Mouse (Mus musculus): Measurements from ENCODE around the gene Ccdc124.
"Not testable (repeated sequence)": the region's sequence is repeated elsewhere in the genome, so short reads cannot be mapped to it uniquely, and the experiment has no call there.

Ccdc124 gene

DNA sequence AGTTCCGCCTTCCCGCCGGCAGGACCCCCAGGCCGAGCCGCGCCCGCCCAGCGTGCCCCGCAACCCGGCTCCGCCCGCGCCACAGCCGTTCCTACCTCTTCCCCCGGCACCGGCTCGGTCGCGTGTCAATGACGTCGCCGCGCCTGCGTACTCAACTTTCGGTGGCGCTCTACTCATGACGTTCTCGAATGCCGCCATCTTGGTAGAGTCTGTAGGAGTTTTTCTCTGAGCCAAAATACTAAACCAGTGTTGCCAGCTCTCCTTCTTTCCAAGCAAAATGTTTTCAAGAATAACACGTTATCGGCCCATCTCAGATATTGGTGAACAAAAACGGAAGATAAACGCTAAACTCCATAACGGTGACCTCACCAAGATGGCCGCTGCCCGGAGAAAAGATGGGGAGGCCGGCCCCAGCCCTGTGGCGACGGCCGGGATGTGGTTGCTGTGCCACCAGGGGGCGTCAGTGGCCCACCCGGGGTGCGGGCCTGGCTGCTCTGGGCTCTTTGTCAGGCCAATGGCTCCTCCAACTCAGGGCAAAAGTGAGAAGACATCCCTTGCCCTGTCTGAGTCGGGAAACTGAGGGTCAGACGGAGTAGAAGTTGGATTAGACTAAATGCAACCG is at the start of gene Ccdc124:
TSS of gene Ccdc124 (minus strand) at position 572 of the 622 bp plus-strand sequence.
- peak; percentile 95 for DNase-seq

DNA sequence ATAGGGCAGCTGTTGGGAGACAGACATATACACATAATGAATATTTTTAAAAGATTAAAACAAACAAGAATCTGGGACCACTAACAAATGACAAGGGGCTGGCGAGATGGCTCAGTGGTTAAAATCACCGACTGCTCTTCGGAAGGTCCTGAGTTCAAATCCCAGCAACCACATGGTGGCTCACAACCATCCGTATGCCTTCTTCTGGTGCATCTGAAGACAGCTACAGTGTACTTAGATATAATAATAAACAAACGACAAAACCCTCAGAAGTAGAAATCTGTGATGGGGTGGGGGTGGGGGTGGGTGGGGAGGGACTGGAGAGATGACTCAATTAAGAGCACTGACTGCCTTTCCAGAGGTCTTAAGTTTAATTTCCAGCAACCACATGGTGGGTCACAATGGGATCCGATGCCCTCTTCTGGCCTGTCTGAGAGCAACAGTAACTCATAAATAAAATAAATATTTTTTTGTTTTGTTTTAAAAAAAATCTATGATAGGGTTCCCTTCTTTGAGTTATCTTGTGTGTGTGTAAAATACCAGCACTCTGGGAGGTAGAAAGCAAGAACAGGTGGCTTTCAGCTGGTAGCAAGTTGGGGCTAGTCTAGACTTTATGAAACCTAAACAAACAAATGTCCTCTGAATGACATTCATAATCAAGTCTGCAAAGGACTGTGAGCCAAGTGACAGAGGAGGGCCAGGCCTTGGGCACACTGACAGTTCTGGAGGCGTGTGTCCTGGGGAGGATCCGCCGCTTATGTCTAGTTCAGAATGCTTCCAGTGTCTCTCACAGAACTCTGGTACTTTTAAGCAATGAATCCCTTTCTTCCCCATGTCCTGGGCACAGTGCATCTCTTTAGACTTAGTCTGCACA is 46.6 kb upstream of the Ccdc124 start:
- no peak for DNase-seq

DNA sequence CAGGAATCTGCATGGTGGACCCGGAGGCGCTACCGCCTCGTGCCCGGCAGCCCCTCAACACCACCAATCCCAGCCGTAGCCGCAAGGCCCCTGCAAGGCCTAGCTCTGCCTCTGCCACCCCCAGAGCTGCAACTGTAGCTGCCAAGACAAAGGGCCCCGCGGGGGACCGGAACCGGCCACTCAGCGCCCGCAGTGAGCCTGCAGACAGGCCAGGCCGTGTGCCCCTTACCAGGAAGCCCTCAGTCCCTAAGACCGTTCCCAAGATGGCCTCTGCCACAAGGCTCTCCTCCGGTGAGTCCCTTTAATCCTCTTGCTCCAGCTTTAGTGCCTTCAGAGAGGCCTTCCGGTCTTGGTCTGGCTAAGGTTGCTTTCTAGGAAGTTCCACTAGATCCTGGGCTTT is 41.0 kb upstream of the Ccdc124 start:
- no peak for DNase-seq

DNA sequence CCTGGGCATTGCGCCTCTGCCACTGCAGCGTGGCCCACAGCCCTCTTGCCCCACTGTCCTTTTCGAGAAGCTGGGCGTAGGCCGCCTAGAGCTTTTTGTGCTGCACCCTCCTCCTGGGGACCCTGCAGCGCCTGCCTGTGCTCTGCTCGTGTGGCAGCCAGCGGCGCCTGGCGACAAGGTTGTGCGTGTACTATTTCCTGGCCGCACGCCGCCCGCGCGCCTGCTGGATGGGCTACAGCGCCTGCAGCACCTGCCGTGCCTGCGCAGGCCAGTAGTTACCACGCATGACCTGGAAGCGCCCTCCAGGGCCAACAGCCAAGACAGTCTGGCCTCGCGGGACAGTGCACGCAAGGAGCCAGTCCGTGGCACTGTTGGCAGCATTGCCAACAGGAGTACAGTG is 39.8 kb upstream of the Ccdc124 start:
- DNase-seq: no peak

DNA sequence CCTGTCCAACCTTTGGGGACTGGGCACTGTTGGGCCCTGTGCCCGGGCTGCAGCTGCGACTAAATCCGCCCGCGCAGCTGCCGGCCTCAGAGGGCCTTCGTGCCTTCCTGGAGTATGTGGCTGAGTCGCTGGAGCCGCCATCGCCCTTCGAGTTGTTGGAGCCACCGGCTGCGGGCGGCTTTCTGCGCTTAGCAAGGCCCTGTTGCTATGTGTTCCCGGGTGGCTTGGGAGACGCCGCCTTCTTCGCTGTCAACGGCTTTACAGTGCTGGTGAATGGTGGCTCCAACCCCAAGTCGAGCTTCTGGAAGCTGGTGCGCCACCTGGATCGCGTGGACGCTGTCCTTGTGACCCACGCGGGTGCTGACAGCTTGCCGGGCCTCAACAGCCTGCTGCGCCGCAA is 39.2 kb upstream of the Ccdc124 start:
- DNase-seq: no peak

DNA sequence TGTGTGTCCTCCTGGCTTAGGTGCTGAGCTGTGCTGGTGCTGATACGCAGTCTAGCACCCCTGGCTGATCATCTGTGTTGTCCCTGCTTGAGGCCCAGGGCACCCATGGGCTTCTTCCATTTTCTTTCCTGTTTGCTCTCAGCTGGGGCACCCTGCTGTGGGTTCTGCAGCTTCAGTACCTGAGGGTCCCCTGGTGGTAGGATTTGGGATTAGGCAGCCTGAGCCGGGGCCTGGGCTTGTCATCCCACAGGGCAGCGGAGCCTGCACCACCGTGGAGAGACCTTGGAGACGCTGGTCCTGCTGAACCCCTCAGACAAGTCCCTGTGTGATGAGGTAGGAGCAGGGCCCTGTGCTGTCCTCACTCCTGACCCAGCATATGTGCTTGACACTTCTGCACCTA is 37.9 kb upstream of the Ccdc124 start:
- no peak for DNase-seq

DNA sequence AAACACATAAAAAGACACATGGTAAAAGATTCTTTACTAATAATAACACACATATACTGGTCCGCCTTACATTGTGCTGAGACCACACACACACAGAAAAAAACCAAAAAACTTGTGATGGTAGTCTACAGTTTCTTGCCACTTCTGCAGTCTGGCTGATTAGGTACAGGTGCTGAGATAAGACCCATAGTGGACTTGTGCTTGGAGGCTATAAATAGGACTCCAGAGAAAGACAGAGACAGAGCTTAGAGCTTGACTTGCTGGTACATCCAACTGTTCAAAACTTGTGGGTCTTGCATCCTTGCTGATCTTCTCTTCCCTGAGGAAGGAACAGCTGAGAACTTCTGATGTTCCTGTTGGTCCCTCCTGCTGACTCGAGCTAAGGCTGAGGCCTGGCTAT is 33.8 kb upstream of the Ccdc124 start:
- no peak for DNase-seq

DNA sequence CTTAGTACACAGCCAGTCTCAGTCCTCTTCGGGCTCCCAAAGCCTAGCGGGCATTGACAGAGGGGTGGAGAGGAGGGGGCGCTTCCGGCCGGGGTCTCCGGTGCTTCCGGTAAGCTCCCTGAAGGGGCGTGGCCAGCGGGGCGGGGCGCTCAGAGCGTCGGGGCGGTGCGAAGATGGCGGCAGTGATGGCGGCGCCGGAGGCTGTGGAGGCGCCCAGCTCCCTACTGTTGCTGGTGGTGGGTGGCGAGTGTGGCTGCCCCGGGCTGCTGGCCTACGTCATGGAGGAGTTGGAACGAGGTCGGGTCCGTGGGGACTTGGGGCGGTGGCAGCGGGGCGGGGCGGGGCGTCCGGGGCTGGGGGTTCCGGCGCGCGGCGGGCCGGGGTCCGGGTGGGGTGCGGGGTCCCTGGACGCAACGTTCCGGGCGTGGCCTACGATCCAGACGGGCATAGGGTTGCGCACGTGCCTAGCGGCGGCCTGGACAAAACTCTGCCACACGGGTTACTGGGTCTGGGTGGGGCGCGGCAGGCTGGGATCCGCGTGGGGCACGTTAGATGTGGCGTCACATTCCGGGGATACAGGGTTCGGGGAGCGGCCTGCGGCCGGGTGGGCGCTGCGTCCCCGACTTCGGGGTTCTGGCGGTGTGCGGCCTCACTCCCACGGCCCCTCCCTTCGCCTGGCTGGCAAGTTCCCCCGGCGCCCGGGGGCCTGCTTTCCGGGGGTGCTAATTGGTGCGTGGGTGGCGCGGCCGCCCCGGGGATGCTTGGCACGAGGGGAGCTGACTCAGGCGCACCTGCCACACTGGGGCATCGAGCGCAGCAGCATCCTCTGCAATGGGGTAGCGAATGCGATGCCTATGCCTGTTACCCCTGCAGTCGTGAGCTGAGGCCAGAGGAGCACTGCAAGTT is 32.3 kb upstream of the Ccdc124 start, which contains the start of gene Map1s:
TSS of gene Map1s (plus strand) at position 102 of the 906 bp plus-strand sequence.
- DNase-seq: peak; percentile 91

DNA sequence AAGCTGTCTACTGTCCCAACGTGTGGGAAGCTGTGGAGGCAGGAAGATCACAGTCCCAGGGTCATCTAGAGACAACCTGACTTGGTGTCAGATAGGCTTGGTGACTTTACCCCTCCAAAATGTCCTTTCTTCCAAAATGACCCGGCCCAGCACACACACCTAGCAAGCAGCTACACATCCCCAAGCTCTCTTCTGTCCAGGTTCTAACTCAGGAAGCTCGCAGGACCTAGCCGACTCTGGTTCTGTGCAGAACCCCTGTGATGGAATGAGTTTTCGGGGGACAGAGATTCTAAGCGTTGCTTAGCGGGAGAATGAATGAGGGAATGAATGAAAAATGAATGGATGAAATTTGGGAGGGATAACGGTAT is 31.7 kb upstream of the Ccdc124 start:
- DNase-seq: no peak

DNA sequence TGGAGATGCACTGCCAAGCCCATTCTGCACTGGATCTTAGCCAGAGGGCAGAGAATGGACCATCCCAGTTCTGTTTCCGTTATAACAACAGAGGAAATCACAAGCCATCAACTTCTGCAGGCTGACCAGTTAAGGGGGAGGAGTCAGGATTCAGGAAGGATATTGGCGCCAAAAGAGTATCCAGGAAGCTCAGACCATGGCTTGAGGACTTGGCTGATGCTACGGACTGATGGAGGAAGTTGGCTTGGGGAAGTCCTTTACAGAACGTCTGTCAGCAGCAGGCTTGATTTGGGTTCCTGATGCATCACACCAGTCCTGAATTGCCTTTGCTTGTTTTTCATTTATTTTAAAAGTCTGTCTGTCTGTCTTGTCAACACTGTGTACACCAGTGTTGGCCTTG is 30.8 kb upstream of the Ccdc124 start:
- no peak for DNase-seq

DNA sequence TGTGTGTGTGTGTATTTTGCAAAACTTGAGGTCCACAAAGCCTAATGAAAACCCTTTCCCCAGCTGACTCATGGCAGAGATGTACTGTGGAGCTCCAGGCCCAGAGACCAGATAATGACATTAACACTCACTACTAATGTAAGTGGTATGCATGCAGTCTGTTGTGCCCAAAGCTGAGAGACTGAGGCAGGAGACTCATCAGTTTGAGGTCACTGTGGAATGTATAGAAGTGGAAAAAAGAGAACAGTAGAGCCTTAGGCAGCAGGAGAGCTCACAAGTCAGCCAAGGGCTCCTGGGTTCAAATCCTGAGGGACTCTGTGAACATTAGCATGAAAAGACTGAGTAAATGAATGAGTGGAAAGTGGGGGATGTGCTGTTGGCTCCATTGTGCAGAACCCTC is 29.8 kb upstream of the Ccdc124 start:
- DNase-seq: no peak

DNA sequence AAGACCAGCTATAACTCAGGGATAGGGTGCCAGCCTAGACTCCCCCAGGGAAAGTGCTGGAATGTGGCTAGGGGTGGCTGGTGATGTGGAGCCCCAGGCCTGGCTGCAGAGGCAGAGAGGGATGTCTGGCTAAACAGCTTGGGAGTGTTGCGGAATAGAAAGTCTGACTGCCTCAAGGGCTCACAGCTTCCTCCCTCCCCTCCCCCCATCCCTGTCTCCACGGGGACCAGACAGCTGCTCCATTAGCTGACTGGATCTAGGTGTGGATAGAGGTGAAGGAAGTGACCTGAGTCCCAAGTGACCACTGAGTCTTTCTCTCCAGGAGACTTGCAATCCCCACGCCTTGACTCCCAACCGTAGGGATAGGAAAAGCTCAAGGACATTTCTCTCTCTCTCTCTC is 29.4 kb upstream of the Ccdc124 start:
- no peak for DNase-seq

DNA sequence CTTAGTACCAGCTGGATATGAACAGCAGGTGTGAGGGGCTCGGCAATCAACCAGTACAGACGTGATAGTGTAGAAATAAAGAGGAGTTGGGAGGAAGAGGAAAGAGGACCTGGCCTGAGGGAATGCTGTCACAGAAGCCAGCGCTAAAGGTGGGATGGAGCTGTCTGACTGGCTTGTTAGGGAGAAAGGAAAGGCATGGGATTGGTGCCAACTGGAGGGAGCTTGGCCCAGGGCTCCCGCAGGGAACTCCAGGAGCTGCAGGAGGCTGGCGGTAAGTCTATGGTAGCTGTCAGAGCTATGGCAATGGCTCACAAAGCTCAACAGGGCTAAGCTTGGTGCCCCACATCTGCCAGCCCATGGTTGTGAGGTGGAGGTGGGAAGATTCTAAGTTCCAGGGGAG is 28.5 kb upstream of the Ccdc124 start:
- no peak for DNase-seq

DNA sequence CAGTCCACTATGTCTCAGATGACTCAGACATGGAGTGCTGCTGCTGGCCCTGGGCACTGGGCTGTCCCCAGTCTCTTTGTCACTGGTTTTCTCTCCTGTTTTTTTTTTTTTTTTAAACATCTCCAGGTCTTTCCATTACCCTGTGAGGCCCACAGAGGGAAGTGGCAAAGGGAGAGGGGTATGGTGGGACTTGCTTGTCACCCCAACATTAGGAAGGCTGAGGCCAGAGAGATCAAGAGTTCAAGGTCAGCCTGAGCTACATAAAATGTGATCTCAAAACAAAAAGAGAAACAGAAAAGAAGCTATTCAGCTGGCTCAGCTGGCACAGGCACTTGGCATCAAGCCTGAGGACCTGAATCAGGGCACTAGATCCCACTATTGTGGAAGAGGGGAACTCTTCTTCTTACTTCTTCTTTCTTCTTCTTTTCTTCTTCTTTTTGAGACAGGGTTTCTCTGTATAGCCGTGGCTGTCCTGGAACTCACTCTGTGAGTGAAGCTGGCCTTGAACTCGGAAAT is 27.2 kb upstream of the Ccdc124 start:
- DNase-seq: no peak

DNA sequence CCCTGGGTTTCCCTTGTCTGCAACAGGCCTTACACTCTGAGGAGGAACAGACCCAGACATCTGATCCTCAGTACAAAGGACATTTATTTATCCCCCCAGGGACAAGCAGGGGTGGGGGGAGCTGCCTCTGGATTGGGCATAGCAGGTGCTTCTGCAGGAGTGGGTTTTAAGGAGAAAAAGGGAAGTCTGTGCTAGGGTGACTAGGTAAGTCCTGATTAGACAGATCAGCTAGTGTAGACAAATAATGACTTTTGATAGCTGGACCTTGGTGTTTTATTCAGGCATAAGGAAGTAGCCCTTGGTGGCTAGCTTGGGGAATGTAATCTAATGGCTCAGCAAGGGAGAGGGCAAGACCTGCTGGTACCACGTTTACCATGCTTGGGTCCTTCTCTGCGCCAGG is 25.5 kb upstream of the Ccdc124 start:
- no peak for DNase-seq

DNA sequence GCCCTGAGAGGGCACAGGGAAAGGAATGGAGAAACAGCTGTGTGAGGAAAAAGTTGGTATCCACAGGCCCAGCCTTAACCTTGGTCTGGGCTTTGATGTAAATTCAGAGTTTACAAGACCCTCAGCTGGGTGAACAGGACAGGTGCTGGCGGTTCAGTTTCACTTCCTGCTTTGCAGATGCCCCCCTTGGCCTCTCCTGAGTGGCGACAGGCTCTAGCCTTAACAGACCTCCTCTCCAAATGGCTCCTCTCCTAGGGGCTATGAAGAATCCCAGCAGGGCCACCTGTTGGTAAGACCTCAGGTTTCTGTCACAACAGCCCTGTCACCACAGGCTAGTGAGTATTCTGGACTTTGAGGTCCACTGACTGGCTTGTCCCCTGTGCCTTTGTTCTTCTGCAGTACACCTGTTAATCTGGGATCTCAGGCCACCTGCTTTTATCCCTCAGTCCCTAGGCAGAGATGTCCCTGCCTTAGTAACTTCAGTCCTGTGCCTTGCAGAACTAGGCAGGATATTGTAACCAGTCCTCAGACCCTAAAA is 25.0 kb upstream of the Ccdc124 start:
- DNase-seq: no peak

DNA sequence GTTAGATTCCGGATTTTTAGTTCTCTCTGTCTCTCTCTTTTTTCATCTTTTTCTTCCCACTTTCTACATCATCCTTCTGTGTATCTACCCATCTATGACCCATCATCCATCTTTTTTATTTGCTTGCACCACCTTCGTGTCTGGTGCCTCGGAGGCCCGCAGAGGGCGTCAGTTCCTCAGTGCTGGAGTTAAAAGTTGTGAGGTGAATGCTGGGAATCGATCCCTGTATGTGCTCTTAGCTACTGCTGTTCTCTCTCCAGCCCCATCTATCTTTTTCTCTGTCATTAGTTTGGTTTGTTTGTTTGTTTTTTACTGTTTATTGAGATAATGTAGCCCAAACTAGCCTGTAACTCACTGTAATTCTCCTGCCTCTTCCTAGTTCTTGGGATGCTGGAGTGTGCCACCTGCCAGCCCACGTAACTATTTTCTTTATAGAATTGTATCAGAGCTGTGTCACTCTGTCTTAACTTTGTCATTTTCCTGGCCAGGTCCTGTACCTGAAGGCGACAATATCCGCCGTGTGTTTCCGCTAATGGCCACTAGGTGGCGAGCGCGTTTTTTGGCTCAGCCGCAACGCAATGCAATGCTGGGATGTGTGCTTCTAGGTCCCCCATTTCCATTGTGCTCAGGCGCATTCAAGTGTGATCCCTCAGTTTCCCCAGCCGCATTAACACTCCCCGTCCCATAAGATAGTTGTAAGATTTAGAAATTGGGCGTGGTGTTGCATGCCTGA is 24.1 kb upstream of the Ccdc124 start:
- DNase-seq: peak; percentile 87

DNA sequence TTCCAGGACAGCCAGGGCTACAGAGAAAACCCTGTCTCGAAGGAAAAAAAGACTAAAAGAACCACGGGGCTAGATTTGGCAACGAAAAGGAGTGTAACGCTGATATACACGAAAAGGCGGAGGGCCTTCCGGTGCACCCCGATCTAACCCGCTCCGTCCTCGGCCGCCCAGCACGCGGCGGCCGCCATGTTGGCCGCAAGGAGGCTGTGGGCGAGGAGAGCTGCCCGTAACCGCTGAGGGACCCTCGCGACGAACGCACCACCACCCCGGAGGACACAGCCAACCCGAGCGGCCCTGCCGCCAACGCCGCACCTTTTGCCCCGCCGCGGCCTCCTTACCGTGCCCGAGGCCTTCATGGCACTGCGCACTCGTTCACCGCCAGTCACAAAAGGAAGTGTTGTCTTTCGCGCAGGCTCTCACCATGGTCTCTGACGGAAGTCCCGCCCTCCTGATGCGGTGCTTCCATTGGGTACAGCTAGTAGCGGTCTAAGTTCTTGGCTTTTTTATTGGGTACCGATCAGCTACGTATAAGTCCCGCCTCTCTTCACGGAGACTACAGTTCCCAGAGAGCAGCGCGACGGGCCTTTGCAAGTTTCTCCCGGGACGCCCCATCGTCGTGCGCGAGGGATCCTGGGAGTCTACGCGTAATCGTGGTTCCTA is 23.4 kb upstream of the Ccdc124 start, which contains the start of gene Rpl18a:
TSS of gene Rpl18a (minus strand) at position 392 of the 660 bp plus-strand sequence.
- peak; percentile 93 for DNase-seq

DNA sequence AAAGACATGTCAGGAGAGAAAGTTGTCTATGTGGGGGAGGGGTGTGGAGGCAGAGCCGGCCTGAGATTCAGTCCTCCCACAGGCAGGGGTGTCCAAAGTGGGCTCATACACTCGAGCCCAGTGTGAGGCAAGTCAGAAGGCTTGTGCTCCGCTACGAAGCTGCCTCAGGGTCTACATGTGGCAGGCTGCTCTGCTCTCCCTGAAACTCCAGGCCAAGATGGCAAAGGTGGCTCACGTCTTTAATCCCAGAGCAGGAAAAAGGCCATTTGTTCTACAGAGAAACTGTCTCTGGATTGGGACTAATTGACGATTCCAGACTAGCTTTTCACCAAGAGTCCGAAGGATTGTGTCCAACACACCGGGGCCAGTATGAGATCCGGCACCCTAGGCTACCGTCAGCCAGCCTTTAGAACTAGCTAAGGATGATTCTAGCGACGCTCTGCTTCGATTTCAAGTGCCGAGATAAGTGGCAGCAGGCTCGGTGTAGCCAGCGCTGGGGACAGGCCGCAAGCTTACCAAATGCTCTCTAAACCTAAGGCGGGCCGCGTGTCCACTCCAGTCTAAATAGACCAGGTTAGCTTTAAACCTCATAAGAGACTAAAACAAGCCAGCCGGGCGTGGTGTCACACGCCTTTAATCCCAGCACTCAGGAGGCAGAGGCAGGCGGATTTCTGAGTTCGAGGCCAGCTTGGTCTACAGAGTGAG is 22.7 kb upstream of the Ccdc124 start:
- no peak for DNase-seq

DNA sequence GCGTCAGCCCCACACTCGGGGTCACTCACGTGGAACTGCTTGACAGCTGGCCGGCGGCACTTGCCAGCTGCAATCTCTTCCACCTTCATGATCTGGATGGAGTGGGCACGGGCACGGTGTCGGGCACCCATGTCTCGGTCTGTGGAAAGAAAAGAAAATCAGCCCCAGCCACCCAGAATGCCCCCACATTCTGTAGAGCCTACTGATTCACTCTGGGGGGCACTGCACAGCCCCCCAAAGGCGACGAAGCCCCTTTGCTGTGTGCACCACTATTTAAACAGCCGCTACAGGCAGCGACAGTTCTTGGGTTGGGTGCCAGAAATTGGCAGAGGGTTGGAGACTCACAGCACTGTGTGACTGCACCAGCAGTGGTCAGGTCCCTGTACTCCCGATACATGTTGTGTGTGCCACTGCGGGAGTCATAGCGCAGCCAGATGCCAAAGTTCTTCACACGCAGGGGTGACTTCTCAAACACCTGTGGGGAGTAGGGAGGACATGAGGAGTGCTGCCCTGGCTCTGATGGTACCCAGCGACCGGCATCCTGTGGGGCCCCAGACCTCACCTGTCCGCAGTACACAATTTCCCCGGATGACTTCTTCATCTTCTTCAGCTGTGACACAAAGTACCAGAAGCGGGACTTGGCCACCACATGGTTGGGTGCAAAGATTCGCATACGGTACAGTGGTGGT is 22.0 kb upstream of the Ccdc124 start:
- not testable (repeated sequence) for DNase-seq
